Mouse (Mus musculus): ENCODE measurements around the gene Nab1.

GRCm38 (mm10) chr1:52423846-52424245, 76.6 kb downstream of the Nab1 start:
- TF ChIP-seq CTCF (IDR thresholded peaks at IDR 0.05; ENCODE audit: extremely low read depth, insufficient read depth, low read length) (no peak), POLR2A (IDR thresholded peaks at IDR 0.05; ENCODE audit: extremely low read depth, insufficient read depth, low read length) (no peak)

All from cortical plate, adult 2 months (tissue).